Mouse (Mus musculus) midbrain, embryonic 16.5 days (tissue): ENCODE results near the gene Lyrm4. TPM values are rescaled to one million over a fixed set of nuclear protein-coding genes. Genes with fewer than 3 reads are reported as not detected.

Experiments
- ATAC-seq: fragments of 200-750 bp; cut with Nextera tagmentation; 2 replicates; pipeline ENCODE4 v1.8.0; 2017; ENCODE audit warnings: moderate TSS enrichment
- H3K27ac ChIP-seq: fragments of 300-500 bp; sonication (generic); 2 replicates; pipeline ENCODE4 v1.5.1; 2014; ENCODE audit warnings: mild to moderate bottlenecking, low read length, mixed read lengths
- H3K27me3 ChIP-seq: fragments of 300-500 bp; sonication (generic); 2 replicates; pipeline ENCODE4 v1.6.1; 2014; ENCODE audit warnings: low read depth, low read length, mixed read lengths; ENCODE audit not compliant: control insufficient read depth, insufficient read depth
- H3K36me3 ChIP-seq: fragments of 300-500 bp; sonication (generic); 2 replicates; pipeline ENCODE4 v1.6.1; 2014; ENCODE audit warnings: mild to moderate bottlenecking, low read length, moderate library complexity, mixed read lengths; ENCODE audit not compliant: control insufficient read depth, insufficient read depth
- H3K4me1 ChIP-seq: fragments of 300-500 bp; sonication (generic); 2 replicates; pipeline ENCODE4 v1.6.1; 2014; ENCODE audit warnings: mild to moderate bottlenecking, low read length, mixed read lengths; ENCODE audit not compliant: control insufficient read depth, insufficient read depth
- H3K4me2 ChIP-seq: fragments of 300-500 bp; sonication (generic); 2 replicates; pipeline ENCODE4 v1.6.1; 2014; ENCODE audit warnings: mild to moderate bottlenecking, low read length, mixed read lengths
- H3K4me3 ChIP-seq: fragments of 300-500 bp; sonication (generic); 2 replicates; pipeline ENCODE4 v1.5.1; 2014; ENCODE audit warnings: low read depth, mild to moderate bottlenecking, low read length, moderate library complexity, mixed read lengths
- H3K9ac ChIP-seq: fragments of 300-500 bp; sonication (generic); 2 replicates; pipeline ENCODE4 v1.6.1; 2014; ENCODE audit warnings: low read depth, low read length, mixed read lengths
- H3K9me3 ChIP-seq: fragments of 300-500 bp; sonication (generic); replicated peaks from 2 replicates; pipeline ENCODE4 v1.6.1; 2014; ENCODE audit warnings: mild to moderate bottlenecking, low read length, mixed read lengths; ENCODE audit not compliant: control insufficient read depth, poor library complexity, severe bottlenecking
- WGBS: fragments of 180-500 bp; shearing (Covaris S2); extraction: QIAGEN DNeasy Blood & Tissue Kit; methylation state at CpG from one replicate; pipeline ENCODE4 v1.1.7; 2014; 5-methylcytosine and 5-hydroxymethylcytosine counted together
- polyA plus RNA-seq: library from polyadenylated mRNA; unstranded; fragments of >200 nt; fragmentation: Nextera tagmentation; extraction: Ambion mirVana; gene quantifications from 2 replicates; pipeline ENCODE4 v1.2.1, GENCODE M21; 2015

Lyrm4 gene
- polyA plus RNA-seq, 1 experiment from 2014 or later = 45.5 TPM

GRCm38 (mm10) chr13:36113181-36113580 is 4.1 kb downstream of the Lyrm4 start:
- Histone ChIP-seq H3K9ac (no peak overlapping the region), H3K4me1 (peaks cover 22% of the 10 kb centered on the region), H3K36me3 (no peaks in the 10 kb centered on the region), H3K27me3 (no peaks in the 10 kb centered on the region), H3K9me3 (no peaks in the 10 kb centered on the region), H3K4me2 (no peak overlapping the region), H3K27ac (no peak overlapping the region), H3K4me3 (no peak overlapping the region)
- ATAC-seq = no peak
- WGBS = 86% methylated on average over 5 of the region's 5 CpGs

GRCm38 (mm10) chr13:36111331-36111730 is 6.0 kb downstream of the Lyrm4 start:
- no peak overlapping the region for H3K4me2 ChIP-seq
- no peak overlapping the region for H3K4me3 ChIP-seq
- no peaks in the 10 kb centered on the region for H3K9me3 ChIP-seq
- ATAC-seq = no peak
- 99% methylated on average over 2 of the region's 2 CpGs for WGBS
- no peaks in the 10 kb centered on the region for H3K27me3 ChIP-seq
- H3K36me3 ChIP-seq = no peaks in the 10 kb centered on the region
- H3K9ac ChIP-seq = no peak overlapping the region
- H3K4me1 ChIP-seq = peaks cover 20% of the 10 kb centered on the region
- no peak overlapping the region for H3K27ac ChIP-seq

- H3K9me3 ChIP-seq = no peaks in the 10 kb centered on the region
- WGBS = over 99% methylated on average over 4 of the region's 4 CpGs
- no peak for ATAC-seq
- no peaks in the 10 kb centered on the region for H3K36me3 ChIP-seq
- H3K27ac ChIP-seq = no peak overlapping the region
- no peaks in the 10 kb centered on the region for H3K27me3 ChIP-seq
- peaks cover 7% of the 10 kb centered on the region for H3K4me1 ChIP-seq
- no peak overlapping the region for H3K9ac ChIP-seq
- H3K4me3 ChIP-seq = no peak overlapping the region
- no peak overlapping the region for H3K4me2 ChIP-seq
Measured at GRCm38 (mm10) chr13:36108528-36108927, 8.8 kb downstream of the Lyrm4 start.

- no peak overlapping the region for H3K27ac ChIP-seq
- ATAC-seq = no peak
- H3K4me3 ChIP-seq = no peak overlapping the region
- H3K4me1 ChIP-seq = no peaks in the 10 kb centered on the region
- no peaks in the 10 kb centered on the region for H3K27me3 ChIP-seq
- H3K9ac ChIP-seq = no peak overlapping the region
- H3K4me2 ChIP-seq = no peak overlapping the region
- H3K9me3 ChIP-seq = no peaks in the 10 kb centered on the region
- H3K36me3 ChIP-seq = no peaks in the 10 kb centered on the region
- WGBS = 74% methylated on average over 6 of the region's 6 CpGs
Measured at GRCm38 (mm10) chr13:36105591-36105990, 11.7 kb downstream of the Lyrm4 start.

- no peak for ATAC-seq
- H3K4me1 ChIP-seq = no peaks in the 10 kb centered on the region
- H3K4me2 ChIP-seq = no peak overlapping the region
- no peak overlapping the region for H3K9ac ChIP-seq
- H3K27ac ChIP-seq = no peak overlapping the region
- H3K4me3 ChIP-seq = no peak overlapping the region
- no peaks in the 10 kb centered on the region for H3K9me3 ChIP-seq
- no peaks in the 10 kb centered on the region for H3K36me3 ChIP-seq
- WGBS = 90% methylated on average over 5 of the region's 5 CpGs
- no peaks in the 10 kb centered on the region for H3K27me3 ChIP-seq
Measured at GRCm38 (mm10) chr13:36096684-36097383, 20.5 kb downstream of the Lyrm4 start.

- H3K4me2 ChIP-seq = no peak overlapping the region
- 92% methylated on average over 4 of the region's 4 CpGs for WGBS
- H3K9me3 ChIP-seq = no peaks in the 10 kb centered on the region
- H3K4me1 ChIP-seq = no peaks in the 10 kb centered on the region
- no peaks in the 10 kb centered on the region; the same call in 1 of the 2 replicates for H3K36me3 ChIP-seq
- H3K27ac ChIP-seq = no peak overlapping the region
- no peak overlapping the region for H3K9ac ChIP-seq
- ATAC-seq = no peak
- H3K27me3 ChIP-seq = no peaks in the 10 kb centered on the region
- H3K4me3 ChIP-seq = no peak overlapping the region
Measured at GRCm38 (mm10) chr13:36088168-36088567, 29.2 kb downstream of the Lyrm4 start.

GRCm38 (mm10) chr13:36087427-36087826 is 29.9 kb downstream of the Lyrm4 start:
- Histone ChIP-seq H3K4me2 (no peak overlapping the region), H3K36me3 (no peaks in the 10 kb centered on the region; the same call in 1 of the 2 replicates), H3K4me1 (no peaks in the 10 kb centered on the region), H3K27ac (no peak overlapping the region), H3K4me3 (no peak overlapping the region), H3K27me3 (no peaks in the 10 kb centered on the region), H3K9me3 (no peaks in the 10 kb centered on the region), H3K9ac (no peak overlapping the region)
- WGBS = 93% methylated on average over 2 of the region's 2 CpGs
- ATAC-seq = no peak

GRCm38 (mm10) chr13:36086608-36087391 is 30.5 kb downstream of the Lyrm4 start:
- ATAC-seq = no peak
- no peaks in the 10 kb centered on the region for H3K9me3 ChIP-seq
- no peak overlapping the region for H3K4me2 ChIP-seq
- no peak overlapping the region for H3K9ac ChIP-seq
- no peak overlapping the region for H3K4me3 ChIP-seq
- no peaks in the 10 kb centered on the region; the same call in 1 of the 2 replicates for H3K36me3 ChIP-seq
- H3K4me1 ChIP-seq = no peaks in the 10 kb centered on the region
- H3K27me3 ChIP-seq = no peaks in the 10 kb centered on the region
- no peak overlapping the region for H3K27ac ChIP-seq
- 96% methylated on average over 5 of the region's 5 CpGs for WGBS

- Histone ChIP-seq H3K9me3 (no peaks in the 10 kb centered on the region), H3K4me3 (no peak overlapping the region), H3K27me3 (no peaks in the 10 kb centered on the region), H3K9ac (no peak overlapping the region), H3K27ac (no peak overlapping the region), H3K36me3 (no peaks in the 10 kb centered on the region; the same call in 1 of the 2 replicates), H3K4me2 (no peak overlapping the region), H3K4me1 (no peaks in the 10 kb centered on the region)
- no peak for ATAC-seq
- WGBS = 86% methylated on average over 3 of the region's 3 CpGs
Measured at GRCm38 (mm10) chr13:36085971-36086370, 31.4 kb downstream of the Lyrm4 start.
